Mouse (Mus musculus): ENCODE data around the gene Tmem69. TPM values are rescaled to one million over a fixed set of nuclear protein-coding genes. Genes with fewer than 3 reads are reported as not detected.

Gene Tmem69
- polyA plus RNA-seq, 1 experiment: 0.93 TPM

- Histone ChIP-seq H3K4me3 (replicated peaks) (no peak overlapping the region), H3K9me3 (no peaks in the 10 kb centered on the region), H3K4me1 (no peaks in the 10 kb centered on the region; the same call in 1 of the 2 replicates), H3K27me3 (replicated peaks) (no peaks in the 10 kb centered on the region), H3K36me3 (replicated peaks; ENCODE audit: low read length) (peaks cover 37% of the 10 kb centered on the region)
- TF ChIP-seq GATA1 (IDR thresholded peaks at IDR 0.05; ENCODE audit: borderline replicate concordance, low read length) (no peak), FLI1 (IDR thresholded peaks at IDR 0.05; ENCODE audit: low read length) (no peak)
Observed at GRCm38 (mm10) chr4:116550432-116550831, 5.3 kb downstream of the Tmem69 start.

- peaks cover 5% of the 10 kb centered on the region for H3K4me1 ChIP-seq
- H3K27me3 ChIP-seq (replicated peaks): no peaks in the 10 kb centered on the region
- no peaks in the 10 kb centered on the region for H3K9me3 ChIP-seq
- H3K36me3 ChIP-seq (replicated peaks; ENCODE audit: low read length): peaks cover 44% of the 10 kb centered on the region
- TF ChIP-seq FLI1 (IDR thresholded peaks at IDR 0.05; ENCODE audit: low read length) (no peak), GATA1 (IDR thresholded peaks at IDR 0.05; ENCODE audit: borderline replicate concordance, low read length) (no peak)
- H3K4me3 ChIP-seq (replicated peaks): no peak overlapping the region
Observed at GRCm38 (mm10) chr4:116537737-116538136, 18.0 kb downstream of the Tmem69 start.

- TF ChIP-seq GATA1 (IDR thresholded peaks at IDR 0.05; ENCODE audit: borderline replicate concordance, low read length): no peak
- Histone ChIP-seq H3K27me3 (replicated peaks) (no peaks in the 10 kb centered on the region), H3K4me3 (replicated peaks) (peak overlapping the region; percentile 7), H3K4me1 (peaks cover 5% of the 10 kb centered on the region), H3K36me3 (replicated peaks; ENCODE audit: low read length) (peaks cover 52% of the 10 kb centered on the region), H3K9me3 (no peaks in the 10 kb centered on the region)
Observed at GRCm38 (mm10) chr4:116536351-116536750, 19.4 kb downstream of the Tmem69 start.

- Histone ChIP-seq H3K27me3 (replicated peaks) (no peaks in the 10 kb centered on the region), H3K9me3 (no peaks in the 10 kb centered on the region), H3K4me1 (no peaks in the 10 kb centered on the region), H3K36me3 (replicated peaks; ENCODE audit: low read length) (peaks cover 64% of the 10 kb centered on the region), H3K4me3 (replicated peaks) (no peak overlapping the region)
- TF ChIP-seq FLI1 (IDR thresholded peaks at IDR 0.05; ENCODE audit: low read length) (no peak), GATA1 (IDR thresholded peaks at IDR 0.05; ENCODE audit: borderline replicate concordance, low read length) (no peak)
Observed at GRCm38 (mm10) chr4:116531109-116531508, 24.6 kb downstream of the Tmem69 start.

- H3K4me1 ChIP-seq: peaks cover 25% of the 10 kb centered on the region
- no peaks in the 10 kb centered on the region for H3K9me3 ChIP-seq
- no peak for TF ChIP-seq FLI1 (IDR thresholded peaks at IDR 0.05; ENCODE audit: low read length)
- no peak for TF ChIP-seq GATA1 (IDR thresholded peaks at IDR 0.05; ENCODE audit: borderline replicate concordance, low read length)
Observed at GRCm38 (mm10) chr4:116507425-116508218, 48.1 kb downstream of the Tmem69 start, which contains the start of gene Ipp. Gene Ipp (plus strand): TSS chr4:116507549.

GRCm38 (mm10) chr4:116506886-116507424, 48.8 kb downstream of the Tmem69 start:
- no peaks in the 10 kb centered on the region for H3K27me3 ChIP-seq (replicated peaks)

More at GRCm38 (mm10) chr4:116507425-116508218, 48.1 kb downstream of the Tmem69 start, which contains the start of gene Ipp:
- Histone ChIP-seq H3K27me3 (replicated peaks) (no peaks in the 10 kb centered on the region), H3K4me3 (replicated peaks) (peak within 1 kb of the TSS; percentile 94), H3K36me3 (replicated peaks; ENCODE audit: low read length) (peaks cover 17% of the 10 kb centered on the region)

More at GRCm38 (mm10) chr4:116506886-116507424, 48.8 kb downstream of the Tmem69 start:
- peaks cover 12% of the 10 kb centered on the region for H3K36me3 ChIP-seq (replicated peaks; ENCODE audit: low read length)
- peaks cover 25% of the 10 kb centered on the region for H3K4me1 ChIP-seq
- no peaks in the 10 kb centered on the region for H3K9me3 ChIP-seq
- TF ChIP-seq GATA1 (IDR thresholded peaks at IDR 0.05; ENCODE audit: borderline replicate concordance, low read length): no peak
- TF ChIP-seq FLI1 (IDR thresholded peaks at IDR 0.05; ENCODE audit: low read length): no peak
- H3K4me3 ChIP-seq (replicated peaks): peak overlapping the region; percentile 94

Other genes starting within 250 kb of the Tmem69 start
- gene Mast2, start 91.8 kb downstream of the Tmem69 start, polyA plus RNA-seq (2012; ENCODE audit: insufficient read depth, low replicate concordance): 49.7 and 201 TPM in 2 replicates
- gene Ipp, start 48.4 kb downstream of the Tmem69 start, polyA plus RNA-seq (2012; ENCODE audit: insufficient read depth, low replicate concordance): 1.2 TPM in 1 of 2 replicates, not detected in the other
- gene Gpbp1l1, start 1.7 kb upstream of the Tmem69 start, polyA plus RNA-seq (2012; ENCODE audit: insufficient read depth, low replicate concordance): 3.6 and 4.9 TPM in 2 replicates
- 0.31 and 2.6 TPM in 2 replicates for gene Ccdc17, start 40.7 kb upstream of the Tmem69 start, polyA plus RNA-seq (2012; ENCODE audit: insufficient read depth, low replicate concordance)
- gene Nasp, start 72.0 kb upstream of the Tmem69 start, polyA plus RNA-seq (2012; ENCODE audit: insufficient read depth, low replicate concordance): 2.1 and 5.4 TPM in 2 replicates
- 135 and 303 TPM in 2 replicates for gene Akr1a1, start 95.7 kb upstream of the Tmem69 start, polyA plus RNA-seq (2012; ENCODE audit: insufficient read depth, low replicate concordance)
- gene Prdx1, start 129.6 kb upstream of the Tmem69 start, polyA plus RNA-seq (2012; ENCODE audit: insufficient read depth, low replicate concordance): 13.8 TPM in 1 of 2 replicates, not detected in the other
- 0.18 TPM in 1 of 2 replicates, not detected in the other for gene Mmachc, start 152.5 kb upstream of the Tmem69 start, polyA plus RNA-seq (2012; ENCODE audit: insufficient read depth, low replicate concordance)
- gene Ccdc163, start 152.6 kb upstream of the Tmem69 start, polyA plus RNA-seq (2012; ENCODE audit: insufficient read depth, low replicate concordance): 1.9 TPM in 1 of 2 replicates, not detected in the other
- 0.66 and 1.1 TPM in 2 replicates for gene Tesk2, start 165.0 kb upstream of the Tmem69 start, polyA plus RNA-seq (2012; ENCODE audit: insufficient read depth, low replicate concordance)

Data from megakaryocyte, embryonic 14.5 days (primary cell).